Mouse (Mus musculus) ES-CJ7 (cell line): Measurements from ENCODE around the gene Smg9.

Source experiments
- DNase-seq: peaks from one replicate; pipeline ENCODE4 v3.0.0; 2011; ENCODE audit warnings: low read depth, low spot score

Gene Smg9

GRCm38 (mm10) chr7:24399256-24400081 lies at the start of gene Smg9:
Gene Smg9 (plus strand): TSS chr7:24399619.
- peak; percentile 99 for DNase-seq

GRCm38 (mm10) chr7:24355646-24356045 lies 43.8 kb upstream of the Smg9 start:
- DNase-seq = no peak

GRCm38 (mm10) chr7:24356081-24356480 lies 43.3 kb upstream of the Smg9 start:
- no peak for DNase-seq

- DNase-seq = peak; percentile 64
Observed at GRCm38 (mm10) chr7:24357899-24358298, 41.5 kb upstream of the Smg9 start.

- peak; percentile 71 for DNase-seq
Observed at GRCm38 (mm10) chr7:24359269-24359668, 40.1 kb upstream of the Smg9 start.

GRCm38 (mm10) chr7:24361001-24361400 lies 38.4 kb upstream of the Smg9 start:
- DNase-seq = peak; percentile 73

GRCm38 (mm10) chr7:24363228-24363627 lies 36.2 kb upstream of the Smg9 start:
- DNase-seq = peak; percentile 42

- peak; percentile 81 for DNase-seq
Observed at GRCm38 (mm10) chr7:24364827-24365226, 34.6 kb upstream of the Smg9 start.

GRCm38 (mm10) chr7:24365258-24366014 lies 34.0 kb upstream of the Smg9 start:
- DNase-seq = no peak

- no peak for DNase-seq
Observed at GRCm38 (mm10) chr7:24366716-24367632, 32.4 kb upstream of the Smg9 start.

- DNase-seq = no peak
Observed at GRCm38 (mm10) chr7:24368226-24368625, 31.2 kb upstream of the Smg9 start.

GRCm38 (mm10) chr7:24368946-24369345 lies 30.5 kb upstream of the Smg9 start:
- DNase-seq = no peak

GRCm38 (mm10) chr7:24369731-24370541 lies 29.5 kb upstream of the Smg9 start, which contains the start of gene Kcnn4:
Gene Kcnn4 (plus strand): TSS chr7:24370263.
- no peak for DNase-seq

- no peak for DNase-seq
Observed at GRCm38 (mm10) chr7:24371012-24371808, 28.2 kb upstream of the Smg9 start.

- DNase-seq = no peak
Observed at GRCm38 (mm10) chr7:24371809-24372145, 27.6 kb upstream of the Smg9 start.

GRCm38 (mm10) chr7:24372300-24372699 lies 27.1 kb upstream of the Smg9 start:
- DNase-seq = no peak

- no peak for DNase-seq
Observed at GRCm38 (mm10) chr7:24372786-24373185, 26.6 kb upstream of the Smg9 start.

- DNase-seq = no peak
Observed at GRCm38 (mm10) chr7:24373538-24374379, 25.7 kb upstream of the Smg9 start.

GRCm38 (mm10) chr7:24376456-24376855 lies 23.0 kb upstream of the Smg9 start:
- no peak for DNase-seq
